Mouse (Mus musculus) C2C12 (cell line): ENCODE results near the gene Tsga10ip. TPM values are rescaled to one million over a fixed set of nuclear protein-coding genes. Genes with fewer than 3 reads are reported as not detected.
"Not testable (repeated sequence)": the region's sequence is repeated elsewhere in the genome, so short reads cannot be mapped to it uniquely, and the experiment has no call there.

Experiments used
- H3K27me3 ChIP-seq: one replicate; pipeline ENCODE4 v1.6.1; 2011; ENCODE audit not compliant: control insufficient read depth, insufficient read depth, insufficient read length
- H3K36me3 ChIP-seq: one replicate; pipeline ENCODE4 v1.6.1; 2011; ENCODE audit not compliant: control insufficient read depth, insufficient read depth
- H3K4me3 ChIP-seq: one replicate; pipeline ENCODE4 v1.5.1; 2011; ENCODE audit warnings: mild to moderate bottlenecking, control low read depth; ENCODE audit not compliant: poor library complexity, insufficient read depth, severe bottlenecking
- H3K79me2 ChIP-seq: one replicate; pipeline ENCODE4 v1.6.1; 2011; ENCODE audit not compliant: control insufficient read depth, insufficient read depth
- H3K79me3 ChIP-seq: one replicate; pipeline ENCODE4 v1.6.1; 2011; ENCODE audit warnings: low read depth, control low read depth
- H3ac ChIP-seq: one replicate; pipeline ENCODE3; 2011; ENCODE audit warnings: low read depth; ENCODE audit not compliant: control insufficient read depth, insufficient read length
- CEBPB ChIP-seq: IDR thresholded peaks from one replicate; pipeline ENCODE4 v1.6.1; 2011; ENCODE audit warnings: low read depth, mild to moderate bottlenecking, control low read depth, moderate library complexity
- CTCF ChIP-seq: IDR thresholded peaks from one replicate; pipeline ENCODE4 v1.5.1; 2011; ENCODE audit not compliant: control insufficient read depth, insufficient read depth, insufficient read length
- FOSL1 ChIP-seq: IDR thresholded peaks from one replicate; pipeline ENCODE4 v1.8.0; 2011; ENCODE audit warnings: mild to moderate bottlenecking, low read length; ENCODE audit not compliant: poor library complexity, insufficient read depth, severe bottlenecking
- MAX ChIP-seq: IDR thresholded peaks from one replicate; pipeline ENCODE4 v1.6.1; 2011; ENCODE audit warnings: mild to moderate bottlenecking, control low read depth
- MYOD1 ChIP-seq: IDR thresholded peaks from one replicate; pipeline ENCODE4 v1.6.1; 2011; ENCODE audit warnings: low read depth; ENCODE audit not compliant: control insufficient read depth, insufficient read length
- MYOG ChIP-seq: IDR thresholded peaks from one replicate; pipeline ENCODE4 v1.6.1; 2011; ENCODE audit not compliant: control insufficient read depth, insufficient read length; ENCODE audit errors: extremely low read depth
- USF1 ChIP-seq: IDR thresholded peaks from one replicate; pipeline ENCODE4 v1.6.1; 2011; ENCODE audit warnings: low read depth, mild to moderate bottlenecking, control low read depth, moderate library complexity
- polyA plus RNA-seq: library from polyadenylated mRNA; unstranded; fragments of >200 nt; fragmentation: generic; extraction: Trizol; gene quantifications from one replicate; pipeline ENCODE4 v1.2.1, GENCODE M21; 2012; ENCODE audit warnings: missing spikeins

The Tsga10ip gene
- polyA plus RNA-seq, 1 experiment, result 0.02 TPM

DNA sequence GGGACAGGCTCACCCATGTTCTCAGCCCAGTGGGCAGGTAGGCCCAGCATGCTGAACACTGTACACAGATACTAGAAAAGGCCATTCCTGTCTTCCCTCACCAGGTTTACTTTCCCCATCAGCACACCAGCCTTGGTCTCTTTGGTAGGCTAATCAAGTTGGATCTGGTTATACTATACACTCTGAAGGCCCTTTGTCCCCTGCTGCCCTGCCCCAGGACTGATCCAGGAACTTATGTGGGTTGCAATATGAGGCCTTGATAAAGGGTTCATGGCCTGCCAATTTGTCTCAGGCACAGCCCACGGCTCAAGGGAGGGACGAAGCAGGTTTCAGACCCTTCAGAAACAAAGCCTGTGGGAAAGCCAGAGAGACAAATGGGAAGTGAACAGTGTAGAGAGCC, 48.7 kb downstream of the Tsga10ip start:
- H3ac ChIP-seq, result no peak overlapping the region
- H3K36me3 ChIP-seq, result no peaks in the 10 kb centered on the region
- no peaks in the 10 kb centered on the region for H3K27me3 ChIP-seq
- TF ChIP-seq MYOD1 (no peak), CEBPB (no peak), FOSL1 (no peak), CTCF (no peak), USF1 (no peak), MAX (no peak), MYOG (no peak)
- H3K4me3 ChIP-seq, result no peak overlapping the region
- no peaks in the 10 kb centered on the region for H3K79me2 ChIP-seq
- no peaks in the 10 kb centered on the region for H3K79me3 ChIP-seq

DNA sequence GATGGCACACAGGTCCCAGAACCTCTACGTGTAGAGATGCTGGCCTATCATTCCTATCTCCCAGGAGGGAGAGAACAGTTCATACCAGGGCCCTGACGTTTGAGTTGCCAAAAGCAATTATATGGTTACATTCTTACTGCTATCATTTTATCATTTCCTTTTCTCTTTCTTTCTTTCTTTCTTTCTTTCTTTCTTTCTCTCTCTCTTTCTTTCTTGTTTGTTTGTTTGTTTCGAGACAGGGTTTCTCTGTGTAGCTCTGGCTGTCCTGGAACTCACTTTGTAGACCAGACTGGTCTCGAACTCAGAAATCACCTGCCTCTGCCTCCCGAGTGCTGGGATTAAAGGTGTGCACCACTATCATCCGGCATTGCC, 52.8 kb downstream of the Tsga10ip start, which contains the start of gene Cst6:
Gene Cst6, minus strand, starts transcription at position 73 of the 372 bp plus-strand sequence.
- not testable (repeated sequence) for H3K4me3 ChIP-seq, H3K27me3 ChIP-seq, H3K36me3 ChIP-seq, H3K79me2 ChIP-seq, H3K79me3 ChIP-seq
- peak within 1 kb of the TSS; percentile 82 for H3ac ChIP-seq

DNA sequence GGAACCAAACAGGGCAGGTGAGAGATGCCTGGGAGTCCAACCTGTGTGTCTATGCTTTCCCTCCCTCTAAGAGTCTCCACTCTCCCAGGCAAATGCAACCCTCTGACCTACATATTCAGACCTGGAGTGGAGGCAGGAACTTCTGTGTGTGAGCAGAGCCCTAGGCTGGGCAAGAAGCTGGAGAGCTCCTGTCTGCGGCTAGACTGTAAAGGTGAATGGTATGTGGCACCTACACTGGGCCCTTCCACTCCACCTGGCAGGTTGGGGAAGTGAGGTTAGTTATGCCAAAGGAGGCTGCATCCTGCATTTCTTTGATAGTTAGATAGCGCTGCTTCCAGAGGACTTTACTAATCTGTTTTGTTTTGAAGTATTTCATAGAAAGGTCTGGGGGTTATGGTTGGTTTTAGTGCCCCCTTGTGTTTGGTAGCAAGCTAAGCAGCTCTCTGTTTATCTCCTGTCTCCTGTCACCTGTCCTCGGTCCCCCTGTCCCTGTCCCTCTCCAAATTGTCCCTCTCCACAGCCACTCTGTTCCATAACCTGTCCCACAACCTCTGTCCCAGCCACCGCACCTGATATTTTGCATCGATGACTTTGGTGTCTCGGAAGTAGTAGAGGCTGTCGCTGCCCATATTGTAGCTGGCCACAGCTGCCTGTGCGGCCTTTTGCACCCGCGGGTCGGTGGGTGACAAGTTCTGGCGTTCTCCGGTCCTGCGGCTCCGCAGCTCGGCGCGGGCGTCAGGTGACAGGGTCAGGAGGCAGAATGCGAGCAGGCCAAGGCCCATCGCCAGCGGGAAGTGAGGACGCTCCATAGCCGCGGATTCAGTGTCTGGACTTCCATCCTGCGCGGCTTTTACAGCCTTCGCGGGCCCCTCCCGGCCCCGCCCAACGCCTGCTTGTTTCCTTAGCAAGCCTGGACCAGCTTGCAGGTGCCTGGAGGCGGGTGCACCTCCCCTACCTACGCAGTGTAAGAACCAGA, 53.5 kb downstream of the Tsga10ip start:
- peaks cover 2% of the 10 kb centered on the region for H3K79me2 ChIP-seq
- H3K4me3 ChIP-seq, result no peak overlapping the region
- no peaks in the 10 kb centered on the region for H3K79me3 ChIP-seq
- TF ChIP-seq CEBPB, result no peak
- peak; percentile 13 for TF ChIP-seq CTCF
- no peaks in the 10 kb centered on the region for H3K36me3 ChIP-seq
- H3ac ChIP-seq, result peak overlapping the region; percentile 82
- H3K27me3 ChIP-seq, result no peaks in the 10 kb centered on the region

DNA sequence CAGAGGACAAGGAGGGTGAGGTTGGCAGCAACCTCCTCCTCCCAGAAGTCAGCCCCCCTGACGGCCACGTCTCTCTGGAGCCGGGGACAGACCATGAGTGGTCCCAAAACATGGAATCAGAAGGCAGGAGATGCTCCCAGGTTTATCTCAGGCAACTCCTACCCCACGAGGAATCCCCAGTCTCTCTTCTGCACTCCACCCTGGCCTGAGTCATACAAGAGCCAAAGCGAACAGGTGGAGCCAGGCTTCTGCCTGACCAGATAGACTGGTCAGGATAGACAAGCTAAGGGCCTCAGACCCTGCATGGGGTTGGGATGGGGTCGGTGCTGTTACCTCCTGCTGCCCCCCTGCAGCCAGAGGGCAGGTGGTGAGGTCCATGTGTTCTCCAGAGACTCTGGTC, 54.3 kb downstream of the Tsga10ip start:
- Histone ChIP-seq H3K4me3 (no peak overlapping the region), H3K36me3 (no peaks in the 10 kb centered on the region), H3K27me3 (no peaks in the 10 kb centered on the region), H3K79me2 (peaks cover 7% of the 10 kb centered on the region), H3ac (no peak overlapping the region), H3K79me3 (no peaks in the 10 kb centered on the region)
- TF ChIP-seq MAX, result no peak
- TF ChIP-seq MYOD1, result peak; percentile 36

DNA sequence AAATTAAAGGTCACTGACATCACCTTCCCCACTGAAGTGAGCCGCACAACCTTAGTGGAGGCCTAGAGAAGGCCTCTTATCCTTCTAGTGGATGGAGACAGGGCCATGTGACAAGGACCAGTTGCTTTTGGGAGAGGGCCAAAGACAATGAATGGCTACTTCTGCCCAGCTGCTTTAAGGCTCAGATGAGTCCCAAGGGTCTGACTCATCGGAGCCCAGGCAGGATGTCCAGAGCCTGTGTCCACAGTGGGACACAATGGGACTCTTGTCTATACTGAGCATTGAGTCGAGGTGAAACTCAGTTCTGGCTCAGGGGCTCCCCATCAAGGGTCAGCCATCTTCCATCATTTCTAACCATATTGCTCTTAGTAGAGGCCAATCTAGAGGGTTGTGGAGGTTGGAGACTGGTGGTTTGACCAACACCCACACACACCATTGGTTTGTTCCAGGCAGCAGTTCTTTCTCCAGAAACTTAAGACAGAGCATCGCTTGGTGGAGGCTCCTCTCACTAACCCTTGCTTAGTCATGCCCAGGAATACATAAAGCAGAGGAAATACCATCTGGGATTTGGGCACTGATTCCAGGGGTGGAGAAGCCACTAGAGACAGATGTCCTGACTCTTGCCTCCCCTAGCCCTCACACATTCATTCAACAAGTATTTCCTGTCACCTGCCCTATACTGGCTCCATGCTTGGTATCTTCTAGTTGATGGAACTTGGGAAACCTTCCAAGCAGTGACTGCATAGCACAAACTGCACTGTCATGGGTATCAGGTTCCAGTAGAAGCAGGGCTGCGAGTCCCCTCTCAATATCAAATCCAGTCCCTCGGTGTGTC, 56.8 kb downstream of the Tsga10ip start:
- Histone ChIP-seq H3K27me3 (no peaks in the 10 kb centered on the region), H3K79me3 (no peaks in the 10 kb centered on the region), H3K79me2 (peaks cover 7% of the 10 kb centered on the region), H3ac (no peak overlapping the region), H3K4me3 (no peak overlapping the region), H3K36me3 (no peaks in the 10 kb centered on the region)
- peak; percentile 97 for TF ChIP-seq USF1
- peak; percentile 12 for TF ChIP-seq FOSL1
- no peak for TF ChIP-seq MYOG
- TF ChIP-seq MYOD1, result peak; percentile 92
- peak; percentile 85 for TF ChIP-seq MAX
- TF ChIP-seq CTCF, result no peak
- no peak for TF ChIP-seq CEBPB

DNA sequence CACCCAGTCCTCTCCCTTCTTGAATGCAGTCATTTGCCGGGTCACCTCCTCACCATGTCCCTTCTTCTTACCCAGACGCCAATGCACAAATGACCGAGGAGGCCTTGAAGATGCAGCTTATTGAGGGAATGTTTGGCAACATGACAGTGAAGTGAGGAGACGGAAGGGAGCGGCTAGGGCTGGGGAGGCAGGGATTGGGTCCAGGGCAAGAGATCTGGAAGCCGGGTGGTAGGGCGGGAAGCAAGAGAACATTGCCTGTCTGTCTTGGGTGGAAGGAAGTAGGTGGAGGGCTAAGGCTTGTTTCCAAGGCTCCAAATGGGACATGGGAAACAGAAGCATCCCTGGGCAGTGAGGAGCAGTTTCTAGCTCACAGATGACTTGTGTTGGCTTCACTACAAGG, 61.0 kb downstream of the Tsga10ip start:
- TF ChIP-seq CEBPB (no peak), MYOD1 (no peak), CTCF (no peak), USF1 (no peak)
- H3K79me2 ChIP-seq, result peaks cover 7% of the 10 kb centered on the region
- no peaks in the 10 kb centered on the region for H3K79me3 ChIP-seq
- H3K4me3 ChIP-seq, result no peak overlapping the region
- no peak overlapping the region for H3ac ChIP-seq
- H3K36me3 ChIP-seq, result no peaks in the 10 kb centered on the region
- no peaks in the 10 kb centered on the region for H3K27me3 ChIP-seq

Other genes with a start within 250 kb of the Tsga10ip start
- gene Pacs1, start 129.4 kb downstream of the Tsga10ip start, polyA plus RNA-seq, result 10.1 TPM
- gene Sf3b2, start 107.1 kb downstream of the Tsga10ip start, polyA plus RNA-seq, result 149 TPM
- gene Gal3st3, start 104.2 kb downstream of the Tsga10ip start, polyA plus RNA-seq, result not detected
- not detected for gene Catsper1, start 66.8 kb downstream of the Tsga10ip start, polyA plus RNA-seq
- gene Cst6, start 53.0 kb downstream of the Tsga10ip start, polyA plus RNA-seq, result 85.8 TPM
- 48.5 TPM for gene Eif1ad, start 35.8 kb downstream of the Tsga10ip start, polyA plus RNA-seq
- 506 TPM for gene Banf1, start 35.4 kb downstream of the Tsga10ip start, polyA plus RNA-seq
- gene Sart1, start 13.8 kb downstream of the Tsga10ip start, polyA plus RNA-seq, result 68.5 TPM
- 428 TPM for gene Drap1, start 22.5 kb upstream of the Tsga10ip start, polyA plus RNA-seq
- gene AI837181, start 22.6 kb upstream of the Tsga10ip start, polyA plus RNA-seq, result 90.3 TPM
- gene Fosl1, start 45.0 kb upstream of the Tsga10ip start, polyA plus RNA-seq, result 146 TPM
- 30.5 TPM for gene Ccdc85b, start 55.4 kb upstream of the Tsga10ip start, polyA plus RNA-seq
- 83.7 TPM for gene Fibp, start 58.1 kb upstream of the Tsga10ip start, polyA plus RNA-seq
- 4.8 TPM for gene Ctsw, start 66.0 kb upstream of the Tsga10ip start, polyA plus RNA-seq
- gene Efemp2, start 71.4 kb upstream of the Tsga10ip start, polyA plus RNA-seq, result 177 TPM
- 50.3 TPM for gene Mus81, start 85.9 kb upstream of the Tsga10ip start, polyA plus RNA-seq
- gene Cfl1, start 87.9 kb upstream of the Tsga10ip start, polyA plus RNA-seq, result 2,315 TPM
- 0.15 TPM for gene 1700020D05Rik, start 101.3 kb upstream of the Tsga10ip start, polyA plus RNA-seq
- 1.1 TPM for gene Snx32, start 108.0 kb upstream of the Tsga10ip start, polyA plus RNA-seq
- not detected for gene Ovol1, start 158.1 kb upstream of the Tsga10ip start, polyA plus RNA-seq
- gene Ap5b1, start 165.5 kb upstream of the Tsga10ip start, polyA plus RNA-seq, result 3.9 TPM
- gene Rnaseh2c, start 199.3 kb upstream of the Tsga10ip start, polyA plus RNA-seq, result 77.8 TPM
- 48.4 TPM for gene Kat5, start 207.7 kb upstream of the Tsga10ip start, polyA plus RNA-seq
- gene Rela, start 235.0 kb upstream of the Tsga10ip start, polyA plus RNA-seq, result 56.5 TPM